Mouse (Mus musculus) adrenal gland, adult 2 months (tissue): ENCODE results near the gene Arhgef15. TPM values are rescaled to one million over a fixed set of nuclear protein-coding genes. Genes with fewer than 3 reads are reported as not detected.

Experiments used
- DNase-seq: peaks from one replicate; pipeline ENCODE4 v3.0.0; 2021
- microRNA-seq, 2 experiments: library from miRNA; unstranded; fragments of <30 nt; microRNA quantifications; one replicate each; pipeline ENCODE4 v1.2.0; 2021
- polyA plus RNA-seq: library from polyadenylated mRNA; depleted of rRNA; stranded (reverse); fragments of >200 nt; gene quantifications from 2 replicates; pipeline ENCODE4 v1.2.3, GENCODE M21; 2012; rRNA removed
- total RNA-seq, 2 experiments: library from RNA; stranded (reverse); gene quantifications; 2 replicates each; pipeline ENCODE4 v1.2.3; 2021

Gene Arhgef15
- total and polyA plus RNA-seq, 3 experiments: 15.2 to 133 (median 21.6) TPM

- DNase-seq: no peak
These were observed 63.3 kb downstream of the Arhgef15 start for GRCm38 (mm10) chr11:68893911-68894464.

Small RNA genes lying within 50 kb of the gene (microRNA-seq; reads per million reads assigned to microRNA genes)
- 0 to 0.83 reads per million in 2 experiments for gene Mir3062

Other genes starting within 250 kb of the Arhgef15 start
- 10 to 100 TPM; 60.6 to 98.0 TPM for gene Ndel1, start 85.6 kb downstream of the Arhgef15 start, total RNA-seq
- 156 and 186 TPM in 2 replicates for gene Ndel1, start 85.6 kb downstream of the Arhgef15 start, polyA plus RNA-seq
- gene Rnf222, start 68.9 kb downstream of the Arhgef15 start, total RNA-seq: under 1 TPM in 1 of 2 experiments, not detected in 1; 0.09 TPM
- 0.23 and 0.39 TPM in 2 replicates for gene Rnf222, start 68.9 kb downstream of the Arhgef15 start, polyA plus RNA-seq
- gene Rpl26, start 55.9 kb downstream of the Arhgef15 start, total RNA-seq: 1,000 to 10,000 TPM; 1,114 to 1,327 TPM
- gene Rpl26, start 55.9 kb downstream of the Arhgef15 start, polyA plus RNA-seq: 146 and 179 TPM in 2 replicates
- not detected for gene Odf4, start 30.4 kb downstream of the Arhgef15 start, total RNA-seq
- not detected in 2 replicates for gene Odf4, start 30.4 kb downstream of the Arhgef15 start, polyA plus RNA-seq
- 10 to 100 TPM; 40.4 to 45.9 TPM for gene Slc25a35, start 10.7 kb upstream of the Arhgef15 start, total RNA-seq
- gene Slc25a35, start 10.7 kb upstream of the Arhgef15 start, polyA plus RNA-seq: 61.3 and 78.3 TPM in 2 replicates
- gene Rangrf, start 17.7 kb upstream of the Arhgef15 start, total RNA-seq: 10 to 100 TPM; 13.5 to 31.2 TPM
- gene Rangrf, start 17.7 kb upstream of the Arhgef15 start, polyA plus RNA-seq: 16.9 and 17.8 TPM in 2 replicates
- 10 to 100 TPM; 23.7 to 28.6 TPM for gene Pfas, start 51.0 kb upstream of the Arhgef15 start, total RNA-seq
- gene Pfas, start 51.0 kb upstream of the Arhgef15 start, polyA plus RNA-seq: 14.5 and 16.7 TPM in 2 replicates
- 10 to 100 TPM; 21.8 to 26.6 TPM for gene Ctc1, start 58.4 kb upstream of the Arhgef15 start, total RNA-seq
- gene Ctc1, start 58.4 kb upstream of the Arhgef15 start, polyA plus RNA-seq: 37.8 and 39.7 TPM in 2 replicates
- gene Aurkb, start 88.2 kb upstream of the Arhgef15 start, total RNA-seq: 1 to 10 TPM; 1.7 to 2.8 TPM
- gene Aurkb, start 88.2 kb upstream of the Arhgef15 start, polyA plus RNA-seq: 10.8 and 11.2 TPM in 2 replicates
- gene Borcs6, start 102.2 kb upstream of the Arhgef15 start, total RNA-seq: 10 to 100 TPM; 21.3 to 26.4 TPM
- gene Borcs6, start 102.2 kb upstream of the Arhgef15 start, polyA plus RNA-seq: 38.9 and 41.4 TPM in 2 replicates
- 10 to 100 TPM in 1 of 2 experiments, 1 to 10 TPM in 1; 9.5 to 16.9 TPM for gene Tmem107, start 113.3 kb upstream of the Arhgef15 start, total RNA-seq
- 46.6 and 49.1 TPM in 2 replicates for gene Tmem107, start 113.3 kb upstream of the Arhgef15 start, polyA plus RNA-seq
- gene Vamp2, start 131.0 kb upstream of the Arhgef15 start, total RNA-seq: 100 to 1,000 TPM; 104 to 130 TPM
- 425 and 479 TPM in 2 replicates for gene Vamp2, start 131.0 kb upstream of the Arhgef15 start, polyA plus RNA-seq
- gene Per1, start 137.7 kb upstream of the Arhgef15 start, total RNA-seq: 10 to 100 TPM; 55.0 to 75.9 TPM
- gene Per1, start 137.7 kb upstream of the Arhgef15 start, polyA plus RNA-seq: 41.3 and 76.1 TPM in 2 replicates
- not detected for gene Hes7, start 162.9 kb upstream of the Arhgef15 start, total RNA-seq
- gene Hes7, start 162.9 kb upstream of the Arhgef15 start, polyA plus RNA-seq: 1.3 and 1.6 TPM in 2 replicates
- under 1 TPM; 0.59 to 0.78 TPM for gene 9130213A22Rik, start 165.1 kb upstream of the Arhgef15 start, total RNA-seq
- gene 9130213A22Rik, start 165.1 kb upstream of the Arhgef15 start, polyA plus RNA-seq: 2.3 and 3.0 TPM in 2 replicates
- 1 to 10 TPM in 1 of 2 experiments, under 1 TPM in 1; 0.79 to 1.0 TPM for gene Aloxe3, start 168.4 kb upstream of the Arhgef15 start, total RNA-seq
- 1.4 and 2.5 TPM in 2 replicates for gene Aloxe3, start 168.4 kb upstream of the Arhgef15 start, polyA plus RNA-seq
- gene Alox12b, start 199.5 kb upstream of the Arhgef15 start, total RNA-seq: not detected
- gene Alox12b, start 199.5 kb upstream of the Arhgef15 start, polyA plus RNA-seq: not detected in 2 replicates
- gene Alox8, start 240.4 kb upstream of the Arhgef15 start, total RNA-seq: not detected
- gene Alox8, start 240.4 kb upstream of the Arhgef15 start, polyA plus RNA-seq: not detected in 2 replicates